Mouse (Mus musculus): ENCODE results near the gene Cwc15.

Gene Cwc15

GRCm38 (mm10) chr9:14547584-14548365 is 47.4 kb downstream of the Cwc15 start:
- no peak for DNase-seq (ENCODE audit: low read depth, low spot score)

GRCm38 (mm10) chr9:14548366-14548761 is 47.9 kb downstream of the Cwc15 start:
- no peak for DNase-seq (ENCODE audit: low read depth, low spot score)

- no peak for DNase-seq (ENCODE audit: low read depth, low spot score)
Observed at GRCm38 (mm10) chr9:14558332-14558731, 57.9 kb downstream of the Cwc15 start.

- no peak for DNase-seq (ENCODE audit: low read depth, low spot score)
Observed at GRCm38 (mm10) chr9:14559430-14559829, 59.0 kb downstream of the Cwc15 start.

GRCm38 (mm10) chr9:14559996-14560395 is 59.6 kb downstream of the Cwc15 start:
- DNase-seq (ENCODE audit: low read depth, low spot score): no peak

Measured in brain, embryonic 18.5 days (tissue).